Mouse (Mus musculus) ES-E14 (cell line): ENCODE data around the gene Vwce.

Experiments used
- CHD2 ChIP-seq: IDR thresholded peaks from 2 replicates; pipeline ENCODE4 v1.6.1; 2014; ENCODE audit warnings: mild to moderate bottlenecking, low read depth, low read length, inconsistent platforms
- MAFK ChIP-seq: IDR thresholded peaks from 2 replicates; pipeline ENCODE4 v1.6.1; 2014; ENCODE audit warnings: mild to moderate bottlenecking, low read depth, low read length, inconsistent platforms; ENCODE audit not compliant: insufficient read depth
- ZC3H11A ChIP-seq: IDR thresholded peaks from 2 replicates; pipeline ENCODE4 v1.6.1; 2012; ENCODE audit warnings: low read depth, mild to moderate bottlenecking, inconsistent platforms, low read length, borderline replicate concordance

GRCm38 (mm10) chr19:10608573-10609240, 25.3 kb upstream of the Vwce start:
- TF ChIP-seq MAFK (no peak), ZC3H11A (no peak), CHD2 (no peak)
